Mouse (Mus musculus) spleen, postnatal 36 days (tissue): ENCODE data around the gene Sh3bp5.

Experiments
- DNase-seq, 2 experiments: peaks; one replicate each; pipeline ENCODE4 v3.0.0; 2022; ENCODE audit warnings: low spot score in 2 of 2, mixed read lengths in 1 of 2

The Sh3bp5 gene

GRCm38 (mm10) chr14:31433126-31433525 lies 2.8 kb downstream of the Sh3bp5 start:
- DNase-seq = no peak

GRCm38 (mm10) chr14:31432424-31432823 lies 3.5 kb downstream of the Sh3bp5 start:
- no peak for DNase-seq

GRCm38 (mm10) chr14:31431789-31432330 lies 4.0 kb downstream of the Sh3bp5 start:
- DNase-seq = no peak

GRCm38 (mm10) chr14:31429004-31429395 lies 6.9 kb downstream of the Sh3bp5 start:
- no peak for DNase-seq

GRCm38 (mm10) chr14:31428211-31429003 lies 7.5 kb downstream of the Sh3bp5 start:
- peak in 1 of 2 experiments; percentile 39 for DNase-seq

GRCm38 (mm10) chr14:31422961-31423791 lies 12.7 kb downstream of the Sh3bp5 start:
- DNase-seq = peak; percentile 84 to 91

- DNase-seq = no peak
Measured at GRCm38 (mm10) chr14:31422395-31422794, 13.5 kb downstream of the Sh3bp5 start.

GRCm38 (mm10) chr14:31421509-31422295 lies 14.2 kb downstream of the Sh3bp5 start:
- DNase-seq = no peak

- DNase-seq = no peak
Measured at GRCm38 (mm10) chr14:31420985-31421384, 14.9 kb downstream of the Sh3bp5 start.

- peak; percentile 73 to 78 for DNase-seq
Measured at GRCm38 (mm10) chr14:31420562-31420961, 15.3 kb downstream of the Sh3bp5 start.

GRCm38 (mm10) chr14:31420135-31420534 lies 15.7 kb downstream of the Sh3bp5 start:
- no peak for DNase-seq

GRCm38 (mm10) chr14:31419279-31419678 lies 16.6 kb downstream of the Sh3bp5 start:
- no peak for DNase-seq

- DNase-seq = no peak
Measured at GRCm38 (mm10) chr14:31416835-31417549, 18.9 kb downstream of the Sh3bp5 start.

GRCm38 (mm10) chr14:31416411-31416810 lies 19.5 kb downstream of the Sh3bp5 start:
- peak; percentile 81 to 85 for DNase-seq

GRCm38 (mm10) chr14:31414967-31415376 lies 20.9 kb downstream of the Sh3bp5 start:
- DNase-seq = no peak

GRCm38 (mm10) chr14:31414235-31414966 lies 21.5 kb downstream of the Sh3bp5 start:
- DNase-seq = no peak

GRCm38 (mm10) chr14:31413475-31414086 lies 22.3 kb downstream of the Sh3bp5 start:
- DNase-seq = peak; percentile 56 to 69

- DNase-seq = no peak
Measured at GRCm38 (mm10) chr14:31412651-31413056, 23.2 kb downstream of the Sh3bp5 start.

- DNase-seq = no peak
Measured at GRCm38 (mm10) chr14:31410737-31411136, 25.1 kb downstream of the Sh3bp5 start.
